Mouse (Mus musculus) bone marrow, adult 2 months (tissue): ENCODE results near the gene Dtnbp1.

Experiments used
- CTCF ChIP-seq: fragments of 200-500 bp; IDR thresholded peaks from 2 replicates; pipeline ENCODE4 v1.5.1; 2011; ENCODE audit warnings: low read length, control low read depth; ENCODE audit not compliant: control insufficient read depth, insufficient read depth
- POLR2A ChIP-seq: fragments of 200-500 bp; IDR thresholded peaks from 2 replicates; pipeline ENCODE4 v1.6.1; 2011; ENCODE audit warnings: low read depth, mild to moderate bottlenecking, control low read depth, low read length, borderline replicate concordance; ENCODE audit not compliant: control insufficient read depth

DNA sequence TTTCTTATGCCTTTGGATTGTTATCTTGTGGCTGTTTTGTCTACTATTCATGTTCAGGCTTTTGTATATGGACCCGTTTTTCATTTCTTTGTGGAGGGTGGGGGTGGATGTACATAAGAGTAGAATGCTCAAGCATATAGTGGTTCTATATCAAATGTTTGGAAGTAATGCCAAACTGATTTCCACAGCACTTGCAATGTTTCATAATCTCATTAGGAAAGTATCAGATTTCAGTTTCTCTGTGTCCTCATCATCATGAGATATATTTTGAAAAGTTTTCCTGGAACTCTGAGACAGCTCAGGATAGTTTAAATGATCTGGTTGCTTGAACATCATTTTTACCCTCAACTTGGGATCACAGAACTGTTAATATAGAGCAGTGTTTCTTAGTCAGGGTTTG lies 27.8 kb upstream of the Dtnbp1 start:
- TF ChIP-seq CTCF (no peak), POLR2A (no peak)
